Mouse (Mus musculus): ENCODE measurements around the gene BC028528. TPM values are rescaled to one million over a fixed set of nuclear protein-coding genes. Genes with fewer than 3 reads are reported as not detected.

Gene BC028528
- polyA plus RNA-seq, 1 experiment, result 14.2 TPM

GRCm38 (mm10) chr3:95884400-95884799 is 7.4 kb downstream of the BC028528 start:
- TF ChIP-seq POLR2A (IDR thresholded peaks at IDR 0.05; ENCODE audit: extremely low read depth, insufficient read depth, low read length), result no peak
- TF ChIP-seq CTCF (IDR thresholded peaks at IDR 0.05; ENCODE audit: extremely low read depth, insufficient read depth, low read length), result no peak
- H3K4me1 ChIP-seq (ENCODE audit: control insufficient read depth, insufficient read depth, low read length), result peaks cover 1% of the 10 kb centered on the region; the same call in 1 of the 2 replicates
- no peak overlapping the region for H3K4me3 ChIP-seq (ENCODE audit: insufficient read depth, low read length)
- H3K27ac ChIP-seq (ENCODE audit: insufficient read depth, low read length), result no peak overlapping the region

- peak; percentile 58 for TF ChIP-seq CTCF (IDR thresholded peaks at IDR 0.05; ENCODE audit: extremely low read depth, insufficient read depth, low read length)
- no peak for TF ChIP-seq POLR2A (IDR thresholded peaks at IDR 0.05; ENCODE audit: extremely low read depth, insufficient read depth, low read length)
- Histone ChIP-seq H3K27ac (ENCODE audit: insufficient read depth, low read length) (peak overlapping the region; percentile 75), H3K4me3 (ENCODE audit: insufficient read depth, low read length) (peak overlapping the region; percentile 88), H3K4me1 (ENCODE audit: control insufficient read depth, insufficient read depth, low read length) (peaks cover 1% of the 10 kb centered on the region; the same call in 1 of the 2 replicates)
These were observed 8.9 kb downstream of the BC028528 start for GRCm38 (mm10) chr3:95882816-95883425.

GRCm38 (mm10) chr3:95881979-95882815 is 9.6 kb downstream of the BC028528 start, which contains the start of gene Ciart:
Gene Ciart, minus strand, starts transcription at chr3:95882251.
- Histone ChIP-seq H3K27ac (ENCODE audit: insufficient read depth, low read length) (peak within 1 kb of the TSS; percentile 75), H3K4me3 (ENCODE audit: insufficient read depth, low read length) (peak within 1 kb of the TSS; percentile 88), H3K4me1 (ENCODE audit: control insufficient read depth, insufficient read depth, low read length) (peaks cover 1% of the 10 kb centered on the region; the same call in 1 of the 2 replicates)
- peak; percentile 86 for TF ChIP-seq POLR2A (IDR thresholded peaks at IDR 0.05; ENCODE audit: extremely low read depth, insufficient read depth, low read length)
- no peak for TF ChIP-seq CTCF (IDR thresholded peaks at IDR 0.05; ENCODE audit: extremely low read depth, insufficient read depth, low read length)

- TF ChIP-seq POLR2A (IDR thresholded peaks at IDR 0.05; ENCODE audit: extremely low read depth, insufficient read depth, low read length), result no peak
- no peak for TF ChIP-seq CTCF (IDR thresholded peaks at IDR 0.05; ENCODE audit: extremely low read depth, insufficient read depth, low read length)
- no peak overlapping the region for H3K4me3 ChIP-seq (ENCODE audit: insufficient read depth, low read length)
- peaks cover 1% of the 10 kb centered on the region; the same call in 1 of the 2 replicates for H3K4me1 ChIP-seq (ENCODE audit: control insufficient read depth, insufficient read depth, low read length)
- no peak overlapping the region for H3K27ac ChIP-seq (ENCODE audit: insufficient read depth, low read length)
These were observed 12.7 kb downstream of the BC028528 start for GRCm38 (mm10) chr3:95879063-95879462.

GRCm38 (mm10) chr3:95872048-95872447 is 19.8 kb downstream of the BC028528 start:
- Histone ChIP-seq H3K4me3 (ENCODE audit: insufficient read depth, low read length) (peak overlapping the region; percentile 41), H3K27ac (ENCODE audit: insufficient read depth, low read length) (no peak overlapping the region), H3K4me1 (ENCODE audit: control insufficient read depth, insufficient read depth, low read length) (no peaks in the 10 kb centered on the region; the same call in 1 of the 2 replicates)
- TF ChIP-seq CTCF (IDR thresholded peaks at IDR 0.05; ENCODE audit: extremely low read depth, insufficient read depth, low read length) (no peak), POLR2A (IDR thresholded peaks at IDR 0.05; ENCODE audit: extremely low read depth, insufficient read depth, low read length) (no peak)

- peak within 1 kb of the TSS; percentile 41 for H3K4me3 ChIP-seq (ENCODE audit: insufficient read depth, low read length)
- TF ChIP-seq CTCF (IDR thresholded peaks at IDR 0.05; ENCODE audit: extremely low read depth, insufficient read depth, low read length) (no peak), POLR2A (IDR thresholded peaks at IDR 0.05; ENCODE audit: extremely low read depth, insufficient read depth, low read length) (peak; percentile 86)
- H3K27ac ChIP-seq (ENCODE audit: insufficient read depth, low read length), result no peak within 1 kb of the TSS
- no peaks in the 10 kb centered on the region; the same call in 1 of the 2 replicates for H3K4me1 ChIP-seq (ENCODE audit: control insufficient read depth, insufficient read depth, low read length)
These were observed 20.4 kb downstream of the BC028528 start, which contains the start of gene Mrps21 for GRCm38 (mm10) chr3:95871392-95871867. Gene Mrps21, minus strand, starts transcription at chr3:95871519.

GRCm38 (mm10) chr3:95870976-95871375 is 20.8 kb downstream of the BC028528 start:
- Histone ChIP-seq H3K4me3 (ENCODE audit: insufficient read depth, low read length) (peak overlapping the region; percentile 41), H3K4me1 (ENCODE audit: control insufficient read depth, insufficient read depth, low read length) (no peaks in the 10 kb centered on the region; the same call in 1 of the 2 replicates), H3K27ac (ENCODE audit: insufficient read depth, low read length) (no peak overlapping the region)
- TF ChIP-seq CTCF (IDR thresholded peaks at IDR 0.05; ENCODE audit: extremely low read depth, insufficient read depth, low read length), result no peak
- TF ChIP-seq POLR2A (IDR thresholded peaks at IDR 0.05; ENCODE audit: extremely low read depth, insufficient read depth, low read length), result no peak

- TF ChIP-seq CTCF (IDR thresholded peaks at IDR 0.05; ENCODE audit: extremely low read depth, insufficient read depth, low read length) (no peak), POLR2A (IDR thresholded peaks at IDR 0.05; ENCODE audit: extremely low read depth, insufficient read depth, low read length) (no peak)
- Histone ChIP-seq H3K27ac (ENCODE audit: insufficient read depth, low read length) (no peak overlapping the region), H3K4me1 (ENCODE audit: control insufficient read depth, insufficient read depth, low read length) (peaks cover 4% of the 10 kb centered on the region), H3K4me3 (ENCODE audit: insufficient read depth, low read length) (no peak overlapping the region)
These were observed 24.4 kb downstream of the BC028528 start for GRCm38 (mm10) chr3:95867408-95867807.

- Histone ChIP-seq H3K27ac (ENCODE audit: insufficient read depth, low read length) (no peak overlapping the region), H3K4me1 (ENCODE audit: control insufficient read depth, insufficient read depth, low read length) (peaks cover 4% of the 10 kb centered on the region), H3K4me3 (ENCODE audit: insufficient read depth, low read length) (no peak overlapping the region)
- no peak for TF ChIP-seq POLR2A (IDR thresholded peaks at IDR 0.05; ENCODE audit: extremely low read depth, insufficient read depth, low read length)
- TF ChIP-seq CTCF (IDR thresholded peaks at IDR 0.05; ENCODE audit: extremely low read depth, insufficient read depth, low read length), result no peak
These were observed 25.7 kb downstream of the BC028528 start for GRCm38 (mm10) chr3:95866071-95866470.
